Mouse (Mus musculus) myocyte (in vitro differentiated cells): Measurements from ENCODE around the gene Gnaq.

Source experiments
- CEBPB ChIP-seq: IDR thresholded peaks from 2 replicates; pipeline ENCODE4 v1.6.1; 2011; ENCODE audit warnings: mild to moderate bottlenecking, moderate library complexity; ENCODE audit not compliant: poor library complexity, insufficient read depth, severe bottlenecking
- E2F4 ChIP-seq: IDR thresholded peaks from one replicate; pipeline ENCODE4 v1.6.1; 2011; ENCODE audit warnings: mild to moderate bottlenecking, control low read depth, moderate library complexity; ENCODE audit not compliant: insufficient read depth
- MAX ChIP-seq: IDR thresholded peaks from one replicate; pipeline ENCODE4 v1.6.1; 2011; ENCODE audit warnings: low read depth, mild to moderate bottlenecking, control low read depth
- POLR2A ChIP-seq: IDR thresholded peaks from one replicate; pipeline ENCODE4 v1.6.1; 2011; ENCODE audit warnings: low read depth, mild to moderate bottlenecking, control low read depth, moderate library complexity; ENCODE audit not compliant: insufficient read length
- POLR2AphosphoS2 ChIP-seq: IDR thresholded peaks from one replicate; pipeline ENCODE4 v1.6.1; 2011; ENCODE audit warnings: low read depth, control low read depth; ENCODE audit not compliant: insufficient read length
- REST ChIP-seq: IDR thresholded peaks from one replicate; pipeline ENCODE4 v1.6.1; 2011; ENCODE audit warnings: mild to moderate bottlenecking, control low read depth, moderate library complexity; ENCODE audit not compliant: insufficient read depth, insufficient read length
- SRF ChIP-seq: IDR thresholded peaks from one replicate; pipeline ENCODE4 v1.6.1; 2011; ENCODE audit warnings: low read depth; ENCODE audit not compliant: control insufficient read depth, insufficient read length
- TCF12 ChIP-seq: IDR thresholded peaks from one replicate; pipeline ENCODE4 v1.6.1; 2011; ENCODE audit warnings: mild to moderate bottlenecking, control low read depth; ENCODE audit not compliant: poor library complexity, insufficient read depth, severe bottlenecking
- USF1 ChIP-seq: IDR thresholded peaks from one replicate; pipeline ENCODE4 v1.6.1; 2011; ENCODE audit warnings: low read depth, mild to moderate bottlenecking, control low read depth, moderate library complexity

DNA sequence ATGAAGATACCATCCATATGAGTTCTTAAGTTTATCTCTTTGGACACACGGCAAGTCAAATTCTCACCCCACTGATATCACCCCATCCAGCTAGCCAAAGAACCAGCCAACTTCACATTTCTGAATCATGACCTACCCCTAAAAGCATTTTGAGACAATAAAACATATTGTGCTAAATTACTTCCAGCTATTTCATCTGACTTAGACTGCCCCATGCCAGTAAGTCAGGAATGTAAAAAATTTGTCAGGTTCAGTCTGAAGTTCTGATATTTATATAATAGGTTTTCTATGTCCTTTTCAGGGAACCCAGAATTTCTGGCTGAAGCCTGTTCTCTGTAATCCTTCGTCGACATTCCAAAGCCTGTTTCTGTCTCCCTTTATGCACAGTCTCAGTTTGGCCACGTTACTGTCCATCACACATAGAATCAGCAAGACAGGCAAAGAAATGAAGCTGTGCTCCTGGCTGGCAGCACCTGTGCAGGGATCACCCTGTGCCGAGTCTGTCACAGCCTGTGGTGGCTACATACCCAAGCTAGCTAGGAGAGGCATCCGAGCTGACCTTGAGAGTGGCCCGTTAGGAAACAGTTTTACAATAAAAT, 233.9 kb downstream of the Gnaq start:
- no peak for TF ChIP-seq POLR2A
- no peak for TF ChIP-seq MAX
- TF ChIP-seq E2F4 = no peak
- TF ChIP-seq USF1 = no peak
- TF ChIP-seq POLR2AphosphoS2 = no peak
- TF ChIP-seq TCF12 = no peak
- TF ChIP-seq CEBPB = no peak
- no peak for TF ChIP-seq REST
- no peak for TF ChIP-seq SRF
